Mouse (Mus musculus): ENCODE results near the gene Ddc. TPM values are rescaled to one million over a fixed set of nuclear protein-coding genes. Genes with fewer than 3 reads are reported as not detected.

The Ddc gene
- polyA plus RNA-seq, 1 experiment from 2014 or later = 64.6 TPM

DNA sequence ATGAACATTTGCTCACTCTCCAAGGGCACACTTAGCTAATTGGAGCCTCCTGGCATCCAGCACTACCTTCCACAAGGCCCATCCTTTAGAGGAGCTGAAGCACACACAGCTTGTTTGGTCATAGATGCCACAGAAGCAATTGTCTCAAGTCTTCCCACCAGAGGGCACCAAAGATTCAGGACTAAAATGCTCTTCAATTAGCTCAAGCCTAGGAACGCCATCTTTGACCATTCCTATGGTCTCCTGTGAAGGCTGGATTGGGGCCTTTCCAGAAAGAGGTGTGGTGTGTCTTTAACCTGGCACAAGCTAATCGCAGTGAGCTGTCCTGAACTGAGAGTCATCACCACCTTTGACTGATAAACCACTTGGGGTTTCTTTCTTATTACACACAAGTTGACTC lies 77.7 kb downstream of the Ddc start:
- H3K27ac ChIP-seq (replicated peaks) = peak overlapping the region; percentile 99
- WGBS = 0% methylated on average over 2 of the region's 2 CpGs
- no peak overlapping the region for H3K4me3 ChIP-seq
- H3K4me2 ChIP-seq = no peak overlapping the region
- H3K9ac ChIP-seq = peak overlapping the region; percentile 55; the same call in 1 of the 2 replicates
- H3K4me1 ChIP-seq = peaks cover 74% of the 10 kb centered on the region
- no peaks in the 10 kb centered on the region for H3K9me3 ChIP-seq
- H3K27me3 ChIP-seq (replicated peaks) = no peaks in the 10 kb centered on the region
- H3K36me3 ChIP-seq = 0 out of 2 replicates have a peak, but pooled peaks cover 3% of the 10 kb centered on the region
- ATAC-seq (ENCODE audit: extremely low read depth, insufficient number of reproducible peaks, low FRiP score, low TSS enrichment) = no peak

DNA sequence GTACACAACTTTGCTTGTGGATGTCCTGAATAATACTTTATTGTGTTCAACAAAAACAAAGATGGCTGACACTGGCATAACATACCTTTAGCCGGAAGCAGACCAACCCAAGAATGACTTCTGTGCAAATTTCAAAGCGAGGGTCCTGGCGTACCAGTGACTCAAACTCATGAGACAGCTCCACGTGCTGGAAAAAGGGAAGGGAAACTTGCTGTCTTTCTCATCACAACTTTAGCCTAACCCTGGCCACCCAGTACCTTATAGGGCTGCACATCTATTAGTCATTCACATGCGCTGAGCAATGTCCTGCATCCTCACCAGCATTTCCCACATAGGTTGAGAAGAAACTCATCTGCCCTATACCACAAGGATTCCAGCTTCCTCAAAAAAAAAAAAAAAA lies 78.7 kb downstream of the Ddc start:
- no peak for ATAC-seq (ENCODE audit: extremely low read depth, insufficient number of reproducible peaks, low FRiP score, low TSS enrichment)
- WGBS = 91% methylated on average over 5 of the region's 5 CpGs
- peaks cover 74% of the 10 kb centered on the region for H3K4me1 ChIP-seq
- H3K9me3 ChIP-seq = no peaks in the 10 kb centered on the region
- no peak overlapping the region for H3K9ac ChIP-seq
- no peak overlapping the region for H3K27ac ChIP-seq (replicated peaks)
- H3K4me3 ChIP-seq = no peak overlapping the region
- no peak overlapping the region for H3K4me2 ChIP-seq
- H3K36me3 ChIP-seq = 0 out of 2 replicates have a peak, but pooled peaks cover 3% of the 10 kb centered on the region
- no peaks in the 10 kb centered on the region for H3K27me3 ChIP-seq (replicated peaks)

DNA sequence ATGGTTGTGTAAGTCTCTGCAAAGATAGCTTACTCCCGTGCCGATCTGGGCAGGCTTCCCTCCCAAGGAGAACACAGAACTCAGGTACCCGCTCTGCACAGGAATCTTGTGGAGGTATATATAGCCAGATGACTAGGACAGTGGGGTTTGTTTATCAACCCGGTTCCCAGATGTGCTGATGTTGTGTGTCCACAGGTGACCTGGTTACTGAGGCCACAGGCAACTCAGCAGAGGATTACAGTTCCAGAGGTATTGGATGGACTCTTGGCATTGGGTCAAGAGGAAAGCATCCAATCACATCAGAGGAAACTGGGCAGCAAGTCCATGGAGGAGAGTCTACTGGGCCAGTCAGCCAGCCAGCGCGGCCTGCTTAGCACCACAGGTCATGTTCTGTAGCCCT lies 79.1 kb downstream of the Ddc start:
- H3K27ac ChIP-seq (replicated peaks) = no peak overlapping the region
- WGBS = 90% methylated on average over 6 of the region's 6 CpGs

DNA sequence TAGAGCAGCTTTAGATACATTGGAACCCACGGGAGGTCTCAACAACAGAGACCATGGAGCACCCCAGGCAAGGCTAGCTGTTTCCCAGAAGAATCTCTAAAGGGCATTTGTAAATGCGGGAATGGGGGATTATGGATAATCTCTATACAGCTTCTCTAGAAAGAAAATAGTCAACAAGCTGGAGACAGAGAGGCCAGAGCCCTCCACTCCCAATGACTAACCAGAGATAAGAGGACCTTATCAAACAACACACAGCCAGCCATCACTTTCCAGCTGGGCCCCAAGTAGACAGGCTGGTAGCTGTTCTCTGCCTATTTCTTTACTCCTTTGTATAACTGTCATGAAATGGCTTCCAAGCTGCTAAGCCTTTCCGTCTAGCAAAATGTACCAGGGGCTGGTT lies 82.2 kb downstream of the Ddc start:
- peak overlapping the region; percentile 43 for H3K27ac ChIP-seq (replicated peaks)
- H3K4me1 ChIP-seq = peaks cover 57% of the 10 kb centered on the region
- ATAC-seq (ENCODE audit: extremely low read depth, insufficient number of reproducible peaks, low FRiP score, low TSS enrichment) = no peak
- 0 out of 2 replicates have a peak, but pooled peaks cover 3% of the 10 kb centered on the region for H3K36me3 ChIP-seq
- H3K9ac ChIP-seq = no peak overlapping the region
- 20% methylated on average over 3 of the region's 3 CpGs for WGBS
- H3K9me3 ChIP-seq = no peaks in the 10 kb centered on the region
- H3K27me3 ChIP-seq (replicated peaks) = no peaks in the 10 kb centered on the region
- no peak overlapping the region for H3K4me2 ChIP-seq
- no peak overlapping the region for H3K4me3 ChIP-seq

More for the DNA sequence above, 79.1 kb downstream of the Ddc start:
- Histone ChIP-seq H3K4me2 (no peak overlapping the region), H3K4me1 (peaks cover 74% of the 10 kb centered on the region), H3K4me3 (no peak overlapping the region), H3K36me3 (0 out of 2 replicates have a peak, but pooled peaks cover 3% of the 10 kb centered on the region), H3K9me3 (no peaks in the 10 kb centered on the region), H3K9ac (no peak overlapping the region), H3K27me3 (replicated peaks) (no peaks in the 10 kb centered on the region)
- no peak for ATAC-seq (ENCODE audit: extremely low read depth, insufficient number of reproducible peaks, low FRiP score, low TSS enrichment)

DNA sequence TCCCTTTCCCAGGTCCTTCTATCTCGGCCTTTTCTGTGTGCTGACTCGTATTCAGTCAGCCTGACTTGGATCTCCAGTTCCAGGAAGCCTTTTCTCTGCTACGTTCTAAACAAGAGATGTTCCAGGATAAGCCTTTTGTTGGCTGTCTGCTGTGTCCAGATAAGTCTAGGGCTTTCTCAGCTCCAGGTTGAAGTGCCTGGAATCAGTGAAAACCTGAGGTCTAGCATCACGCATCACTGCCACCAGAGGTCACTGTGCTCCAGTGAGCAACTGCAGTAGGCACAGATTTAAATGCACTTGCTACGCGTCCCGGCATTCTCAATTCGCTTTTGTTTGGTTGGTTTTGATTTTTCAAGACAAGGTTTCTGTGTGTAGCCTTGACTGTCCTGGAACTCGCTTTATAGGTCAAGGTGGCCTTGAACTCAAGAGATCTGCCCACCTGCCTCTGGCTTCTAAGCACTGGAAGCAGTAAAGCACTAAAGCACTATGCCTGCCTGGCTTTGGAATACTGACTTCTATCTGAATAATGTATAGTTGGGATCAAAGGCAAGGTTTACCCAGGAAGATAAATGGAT lies 86.0 kb downstream of the Ddc start:
- WGBS = 11% methylated on average over 9 of the region's 9 CpGs
- H3K27ac ChIP-seq (replicated peaks) = peak overlapping the region; percentile 69
- peak overlapping the region; percentile 78 for H3K9ac ChIP-seq

DNA sequence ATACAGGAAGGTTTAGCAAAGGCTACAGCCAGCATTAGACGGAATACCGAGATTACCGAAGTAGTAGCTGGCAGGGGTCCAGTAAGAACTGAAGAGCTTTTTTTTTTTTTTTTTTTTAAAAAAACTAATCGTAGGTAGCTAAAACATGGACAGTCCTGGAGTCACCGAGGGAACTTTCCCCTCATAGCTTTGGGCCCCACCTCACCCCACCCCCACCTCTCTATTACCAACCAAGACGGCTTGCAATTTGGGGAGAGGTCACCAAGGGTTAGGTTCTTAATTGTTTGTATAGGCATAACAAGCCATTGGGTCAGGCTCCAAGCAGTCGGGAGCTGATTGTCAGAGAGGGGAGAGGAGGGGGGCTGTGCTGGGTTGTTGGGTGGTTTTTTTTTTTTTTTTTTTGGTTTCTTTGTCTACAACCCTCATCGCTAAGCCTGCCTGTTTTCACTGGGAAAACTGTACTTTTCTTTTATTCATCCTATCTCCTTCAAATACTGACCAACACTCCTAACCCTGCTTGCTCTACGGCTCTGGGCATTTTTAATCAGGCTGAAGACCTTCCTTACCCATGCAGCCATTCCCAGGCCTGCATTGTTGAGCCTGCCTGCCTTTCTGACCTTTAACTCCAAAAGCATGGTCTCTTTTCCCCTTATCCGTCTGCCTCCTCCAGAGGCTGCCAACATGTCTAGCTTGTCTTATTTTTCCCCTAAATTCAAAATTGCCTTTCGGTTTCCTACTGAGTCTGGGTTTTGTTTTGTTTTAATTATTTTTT lies 88.4 kb downstream of the Ddc start:
- Histone ChIP-seq H3K4me3 (peak overlapping the region; percentile 67), H3K4me2 (peak overlapping the region; percentile 86), H3K4me1 (peaks cover 50% of the 10 kb centered on the region), H3K27me3 (replicated peaks) (no peaks in the 10 kb centered on the region), H3K36me3 (peaks cover 17% of the 10 kb centered on the region), H3K9ac (peak overlapping the region; percentile 90), H3K27ac (replicated peaks) (peak overlapping the region; percentile 100), H3K9me3 (no peaks in the 10 kb centered on the region)
- 8% methylated on average over 11 of the region's 11 CpGs for WGBS
- ATAC-seq (ENCODE audit: extremely low read depth, insufficient number of reproducible peaks, low FRiP score, low TSS enrichment) = 0 out of 2 replicates have a peak, but pooled peaks have one; percentile 0

More for the DNA sequence above, 86.0 kb downstream of the Ddc start:
- peaks cover 63% of the 10 kb centered on the region for H3K4me1 ChIP-seq
- H3K4me2 ChIP-seq = peak overlapping the region; percentile 64
- H3K4me3 ChIP-seq = peak overlapping the region; percentile 28
- no peaks in the 10 kb centered on the region for H3K9me3 ChIP-seq
- ATAC-seq (ENCODE audit: extremely low read depth, insufficient number of reproducible peaks, low FRiP score, low TSS enrichment) = no peak
- H3K27me3 ChIP-seq (replicated peaks) = no peaks in the 10 kb centered on the region
- no peaks in the 10 kb centered on the region for H3K36me3 ChIP-seq

DNA sequence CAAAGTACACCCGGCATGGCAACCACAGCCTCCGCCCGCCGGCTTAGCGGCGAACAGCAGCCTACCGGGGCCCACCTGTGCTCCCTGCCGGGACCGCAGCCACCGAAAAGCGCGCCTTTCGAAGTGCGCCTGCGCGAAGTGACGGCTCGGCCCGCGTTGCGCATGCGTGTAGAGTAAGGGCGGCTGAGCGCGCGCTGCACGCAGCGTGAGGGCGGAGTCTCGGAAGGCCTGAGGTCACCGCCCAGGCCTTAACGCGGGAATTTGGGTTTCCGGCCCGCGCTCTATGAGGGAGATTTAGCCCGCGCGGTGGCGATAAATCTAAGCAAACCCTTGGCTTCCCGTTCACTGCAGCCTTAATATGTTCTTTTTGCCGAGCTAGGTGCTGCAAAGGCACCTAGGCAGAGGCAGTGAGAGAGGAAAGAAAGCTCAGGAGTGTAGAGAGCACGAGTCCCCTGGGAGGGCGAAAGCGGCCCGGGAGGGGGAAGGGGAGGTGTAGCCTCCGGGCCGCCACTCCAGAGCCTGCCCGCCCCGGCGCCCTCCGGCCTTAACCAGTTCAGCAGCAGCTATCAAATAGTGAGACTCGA lies 89.0 kb downstream of the Ddc start, which contains the start of gene Fignl1:
Gene Fignl1, minus strand, starts transcription at position 143 of the 584 bp plus-strand sequence.
- H3K9ac ChIP-seq = peak within 1 kb of the TSS; percentile 90
- H3K4me1 ChIP-seq = peaks cover 43% of the 10 kb centered on the region
- H3K9me3 ChIP-seq = no peaks in the 10 kb centered on the region
- peak within 1 kb of the TSS; percentile 67 for H3K4me3 ChIP-seq
- H3K27me3 ChIP-seq (replicated peaks) = no peaks in the 10 kb centered on the region
- under 1% methylated on average over 53 of the region's 53 CpGs for WGBS
- H3K4me2 ChIP-seq = peak within 1 kb of the TSS; percentile 86
- H3K27ac ChIP-seq (replicated peaks) = peak within 1 kb of the TSS; percentile 100
- peaks cover 24% of the 10 kb centered on the region for H3K36me3 ChIP-seq
- peak; percentile 93 for ATAC-seq (ENCODE audit: extremely low read depth, insufficient number of reproducible peaks, low FRiP score, low TSS enrichment)

DNA sequence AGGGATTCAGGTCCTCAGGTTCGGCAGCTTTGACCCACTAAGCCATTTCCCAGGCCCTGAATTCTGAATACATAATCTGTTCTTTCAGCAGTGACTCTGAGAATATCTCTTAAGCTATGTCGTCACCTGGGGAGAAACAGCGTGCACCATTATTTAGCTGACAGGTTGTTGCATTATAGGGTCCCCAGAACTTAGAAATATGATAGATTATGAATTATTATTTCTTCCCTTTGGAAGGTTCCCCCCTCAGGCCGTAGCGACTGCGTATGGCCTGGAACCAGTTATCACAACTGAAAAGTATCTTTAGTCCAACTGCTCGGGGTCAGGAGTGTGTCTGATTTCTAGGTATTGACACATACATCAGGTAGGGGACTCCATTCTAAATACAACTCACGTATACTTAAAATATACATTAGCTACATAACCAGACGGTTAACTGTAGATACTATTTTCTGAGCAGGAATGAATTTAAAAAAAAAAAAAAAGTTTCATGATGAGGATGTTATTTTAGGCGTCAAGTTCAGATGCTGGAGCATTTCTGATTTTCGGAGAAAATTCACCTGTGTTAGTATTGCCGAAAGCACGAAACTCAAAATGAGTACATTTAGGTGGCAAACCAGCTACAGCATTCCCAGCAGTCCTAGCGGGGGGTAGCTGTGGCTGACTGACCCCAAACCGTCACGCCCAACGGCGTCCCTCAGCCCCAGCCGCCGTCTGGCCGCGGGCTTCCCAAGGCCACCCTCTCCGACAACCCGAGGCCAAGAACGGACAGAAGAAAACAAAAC lies 89.7 kb downstream of the Ddc start:
- ATAC-seq (ENCODE audit: extremely low read depth, insufficient number of reproducible peaks, low FRiP score, low TSS enrichment) = no peak
- peak overlapping the region; percentile 86 for H3K4me2 ChIP-seq
- H3K27me3 ChIP-seq (replicated peaks) = no peaks in the 10 kb centered on the region
- H3K27ac ChIP-seq (replicated peaks) = peak overlapping the region; percentile 100
- H3K4me1 ChIP-seq = peaks cover 41% of the 10 kb centered on the region
- peak overlapping the region; percentile 90 for H3K9ac ChIP-seq
- H3K4me3 ChIP-seq = peak overlapping the region; percentile 67
- 5% methylated on average over 25 of the region's 25 CpGs for WGBS
- no peaks in the 10 kb centered on the region for H3K9me3 ChIP-seq
- H3K36me3 ChIP-seq = peaks cover 31% of the 10 kb centered on the region

DNA sequence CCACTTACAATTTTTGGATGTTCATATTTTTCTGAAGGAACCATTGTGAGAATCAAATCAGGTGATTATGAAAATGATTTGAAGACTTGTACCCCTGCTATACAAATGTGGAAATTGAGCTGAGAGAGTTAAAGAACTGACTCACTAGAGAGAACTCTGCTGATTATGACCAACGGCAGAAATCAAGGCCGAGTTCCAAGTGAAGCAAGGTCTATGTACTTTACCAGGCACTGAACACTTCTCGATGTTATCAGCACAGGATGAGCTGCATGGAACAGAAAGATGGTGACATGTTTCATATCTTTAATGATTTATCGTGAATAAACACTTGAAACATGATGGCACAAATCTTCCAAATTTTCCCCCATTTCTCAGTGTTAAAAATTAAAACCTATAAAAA lies 92.0 kb downstream of the Ddc start:
- 70% methylated on average over 4 of the region's 4 CpGs for WGBS
- no peak for ATAC-seq (ENCODE audit: extremely low read depth, insufficient number of reproducible peaks, low FRiP score, low TSS enrichment)
- Histone ChIP-seq H3K9me3 (no peaks in the 10 kb centered on the region), H3K36me3 (peaks cover 51% of the 10 kb centered on the region), H3K27me3 (replicated peaks) (no peaks in the 10 kb centered on the region), H3K4me3 (no peak overlapping the region), H3K27ac (replicated peaks) (no peak overlapping the region), H3K4me2 (no peak overlapping the region), H3K9ac (no peak overlapping the region), H3K4me1 (peaks cover 48% of the 10 kb centered on the region)

DNA sequence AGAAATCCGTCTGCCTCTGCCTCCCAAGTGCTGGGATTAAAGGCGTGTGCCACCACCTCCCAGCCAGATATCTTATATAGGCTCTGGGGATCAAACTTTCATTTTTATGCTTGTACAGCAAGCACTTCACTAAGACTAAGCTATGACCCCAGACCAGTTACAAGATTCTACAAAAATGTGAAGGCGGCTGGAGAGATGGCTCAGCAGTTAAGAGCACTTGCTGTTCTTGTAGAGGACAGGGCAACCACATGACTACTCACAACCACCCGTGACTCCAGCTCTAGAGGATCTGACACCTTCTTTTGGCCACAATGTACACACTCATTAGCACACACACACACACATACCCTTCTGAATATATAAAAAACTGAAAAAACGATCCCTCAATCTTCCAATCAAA lies 93.5 kb downstream of the Ddc start:
- ATAC-seq (ENCODE audit: extremely low read depth, insufficient number of reproducible peaks, low FRiP score, low TSS enrichment) = no peak
- 81% methylated on average over 5 of the region's 5 CpGs for WGBS
- Histone ChIP-seq H3K4me3 (no peak overlapping the region), H3K27me3 (replicated peaks) (no peaks in the 10 kb centered on the region), H3K9ac (no peak overlapping the region), H3K27ac (replicated peaks) (no peak overlapping the region), H3K4me2 (no peak overlapping the region), H3K4me1 (peaks cover 40% of the 10 kb centered on the region), H3K9me3 (no peaks in the 10 kb centered on the region), H3K36me3 (peaks cover 62% of the 10 kb centered on the region)

DNA sequence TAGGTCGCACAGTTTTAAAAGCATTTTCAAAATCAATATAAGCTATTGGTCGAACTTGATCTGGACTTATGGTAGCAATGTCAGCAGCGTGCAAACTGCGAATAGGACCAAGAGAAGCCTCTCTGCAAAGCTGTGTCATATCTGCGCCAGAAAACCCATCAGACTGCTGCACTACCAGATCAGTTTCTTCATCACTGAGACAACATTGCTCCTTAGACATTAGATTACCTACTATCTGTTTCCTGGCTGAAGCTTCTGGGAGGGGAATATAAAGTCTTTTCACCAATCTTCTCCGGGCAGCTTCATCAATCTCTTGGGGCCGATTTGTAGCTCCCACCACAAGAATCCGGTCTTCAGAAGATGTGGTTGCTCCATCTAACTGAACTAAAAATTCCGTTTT lies 96.9 kb downstream of the Ddc start:
- Histone ChIP-seq H3K36me3 (peaks cover 91% of the 10 kb centered on the region), H3K4me3 (no peak overlapping the region), H3K9me3 (no peaks in the 10 kb centered on the region), H3K27me3 (replicated peaks) (no peaks in the 10 kb centered on the region), H3K9ac (no peak overlapping the region), H3K27ac (replicated peaks) (no peak overlapping the region), H3K4me1 (peaks cover 23% of the 10 kb centered on the region), H3K4me2 (no peak overlapping the region)
- WGBS = 86% methylated on average over 9 of the region's 9 CpGs
- ATAC-seq (ENCODE audit: extremely low read depth, insufficient number of reproducible peaks, low FRiP score, low TSS enrichment) = no peak

All from heart, embryonic 13.5 days (tissue).